Mouse (Mus musculus) midbrain, embryonic 11.5 days (tissue): ENCODE measurements around the gene Cdh12. TPM values are rescaled to one million over a fixed set of nuclear protein-coding genes. Genes with fewer than 3 reads are reported as not detected.

Experiments
- ATAC-seq: fragments of 200-750 bp; cut with Nextera tagmentation; 2 replicates; pipeline ENCODE4 v1.8.0; 2017; ENCODE audit warnings: moderate TSS enrichment, moderate library complexity; ENCODE audit not compliant: low FRiP score
- DNase-seq: peaks from one replicate; pipeline ENCODE4 v3.0.0; 2015; ENCODE audit warnings: low spot score; ENCODE audit errors: missing footprints
- H3K27ac ChIP-seq: fragments of 300-500 bp; sonication (generic); 2 replicates; pipeline ENCODE4 v1.5.1; 2014; ENCODE audit warnings: low read depth, low read length
- H3K27me3 ChIP-seq: fragments of 300-500 bp; sonication (generic); 2 replicates; pipeline ENCODE4 v1.6.1; 2014; ENCODE audit warnings: mild to moderate bottlenecking, low read length, moderate library complexity, mixed read lengths; ENCODE audit not compliant: control insufficient read depth, insufficient read depth
- H3K36me3 ChIP-seq: fragments of 300-500 bp; sonication (generic); 2 replicates; pipeline ENCODE4 v1.6.1; 2014; ENCODE audit warnings: mild to moderate bottlenecking, low read length, moderate library complexity, mixed read lengths; ENCODE audit not compliant: control insufficient read depth, insufficient read depth
- H3K4me1 ChIP-seq: fragments of 300-500 bp; sonication (generic); 2 replicates; pipeline ENCODE4 v1.6.1; 2014; ENCODE audit warnings: low read length; ENCODE audit not compliant: control insufficient read depth, insufficient read depth
- H3K4me2 ChIP-seq: fragments of 300-500 bp; sonication (generic); 2 replicates; pipeline ENCODE4 v1.6.1; 2014; ENCODE audit warnings: mild to moderate bottlenecking, moderate library complexity
- H3K4me3 ChIP-seq: fragments of 300-500 bp; sonication (generic); 2 replicates; pipeline ENCODE4 v1.5.1; 2014; ENCODE audit warnings: low read depth, low read length
- H3K9ac ChIP-seq: fragments of 300-500 bp; sonication (generic); 2 replicates; pipeline ENCODE4 v1.6.1; 2014; ENCODE audit warnings: low read length
- H3K9me3 ChIP-seq: fragments of 300-500 bp; sonication (generic); 2 replicates; pipeline ENCODE4 v1.6.1; 2016; ENCODE audit warnings: low read length; ENCODE audit not compliant: control insufficient read depth
- WGBS: fragments of 180-500 bp; shearing (Covaris S2); extraction: QIAGEN DNeasy Blood & Tissue Kit; methylation state at CpG from one replicate; pipeline ENCODE4 v1.1.7; 2014; 5-methylcytosine and 5-hydroxymethylcytosine counted together
- microRNA-seq: library from miRNA; unstranded; fragments of <30 nt; microRNA quantifications from one replicate; pipeline ENCODE4, GENCODE M21; 2017
- polyA plus RNA-seq: library from polyadenylated mRNA; unstranded; fragments of >200 nt; fragmentation: Nextera tagmentation; extraction: Ambion mirVana; gene quantifications from 2 replicates; pipeline ENCODE4 v1.2.1, GENCODE M21; 2014

Cdh12 gene
- polyA plus RNA-seq, 1 experiment from 2014 or later: 0.61 TPM

DNA sequence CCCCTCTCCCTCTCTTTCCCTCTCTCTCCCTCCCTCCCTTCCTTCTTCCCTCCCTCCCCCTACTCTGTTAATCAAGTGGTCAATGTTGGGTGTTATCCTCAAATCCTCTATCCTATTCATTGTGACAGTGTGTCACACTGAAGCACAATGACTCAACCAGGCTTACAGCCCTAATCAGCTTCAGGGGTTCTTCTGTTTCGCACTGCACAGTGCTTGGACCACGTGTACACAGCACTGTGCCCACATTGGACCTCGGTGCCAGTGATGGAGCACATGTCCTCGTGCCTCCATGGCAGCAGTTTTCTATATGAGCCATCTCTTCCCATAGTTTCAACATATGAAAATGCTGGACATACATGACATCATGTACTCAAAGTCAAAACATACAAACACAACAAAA is 1155.4 kb downstream of the Cdh12 start:
- Histone ChIP-seq H3K4me3 (no peak overlapping the region), H3K4me2 (no peak overlapping the region), H3K9ac (no peak overlapping the region), H3K36me3 (no peaks in the 10 kb centered on the region), H3K4me1 (no peaks in the 10 kb centered on the region), H3K27me3 (no peaks in the 10 kb centered on the region), H3K9me3 (no peaks in the 10 kb centered on the region), H3K27ac (no peak overlapping the region)
- DNase-seq (no peak), ATAC-seq (no peak)
- WGBS: 62% methylated on average over 4 of the region's 4 CpGs

Small RNAs within 50 kb of the gene (microRNA-seq; reads per million reads assigned to microRNA genes)
- not detected for gene Gm27397

Other genes with a start within 250 kb of the Cdh12 start
- gene Acot10, start 217.5 kb downstream of the Cdh12 start, polyA plus RNA-seq: not detected in 2 replicates